Mouse (Mus musculus) embryonic facial prominence, embryonic 11.5 days (tissue): ENCODE measurements around the gene Ubap2l. TPM values are rescaled to one million over a fixed set of nuclear protein-coding genes. Genes with fewer than 3 reads are reported as not detected.

Source experiments
- ATAC-seq: fragments of 200-750 bp; cut with Nextera tagmentation; replicated peaks from 2 replicates; pipeline ENCODE4 v1.8.0; 2017; ENCODE audit warnings: low read depth; ENCODE audit not compliant: insufficient number of reproducible peaks, low FRiP score, low TSS enrichment
- DNase-seq: peaks from one replicate; pipeline ENCODE4 v3.0.0-alpha.2; 2015; ENCODE audit warnings: low spot score
- H3K27ac ChIP-seq: fragments of 300-500 bp; sonication (generic); replicated peaks from 2 replicates; pipeline ENCODE4 v1.5.1; 2014; ENCODE audit warnings: mild to moderate bottlenecking, low read depth, low read length, control low read depth
- H3K27me3 ChIP-seq: fragments of 300-500 bp; sonication (generic); 2 replicates; pipeline ENCODE4 v1.6.1; 2014; ENCODE audit warnings: mild to moderate bottlenecking, low read length, moderate library complexity, mixed read lengths; ENCODE audit not compliant: control insufficient read depth, insufficient read depth
- H3K36me3 ChIP-seq: fragments of 300-500 bp; sonication (generic); replicated peaks from 2 replicates; pipeline ENCODE4 v1.6.1; 2014; ENCODE audit warnings: low read depth, mild to moderate bottlenecking, low read length, moderate library complexity, mixed read lengths; ENCODE audit not compliant: control insufficient read depth, insufficient read depth
- H3K4me1 ChIP-seq: fragments of 300-500 bp; sonication (generic); 2 replicates; pipeline ENCODE4 v1.6.1; 2014; ENCODE audit warnings: low read length, mixed read lengths; ENCODE audit not compliant: control insufficient read depth, insufficient read depth
- H3K4me2 ChIP-seq: fragments of 300-500 bp; sonication (generic); 2 replicates; pipeline ENCODE4 v1.6.1; 2014; ENCODE audit warnings: low read depth, mild to moderate bottlenecking, control low read depth, low read length, moderate library complexity
- H3K4me3 ChIP-seq: fragments of 300-500 bp; sonication (generic); 2 replicates; pipeline ENCODE4 v1.5.1; 2014; ENCODE audit warnings: low read depth, low read length, control low read depth
- H3K9ac ChIP-seq: fragments of 300-500 bp; sonication (generic); replicated peaks from 2 replicates; pipeline ENCODE4 v1.6.1; 2014; ENCODE audit warnings: mild to moderate bottlenecking, control low read depth, low read length
- H3K9me3 ChIP-seq: fragments of 300-500 bp; sonication (generic); replicated peaks from 2 replicates; pipeline ENCODE4 v1.6.1; 2016; ENCODE audit warnings: mild to moderate bottlenecking, low read length, inconsistent platforms, mixed read lengths; ENCODE audit not compliant: control insufficient read depth
- WGBS: fragments of 180-500 bp; shearing (Covaris S2); extraction: QIAGEN DNeasy Blood & Tissue Kit; methylation state at CpG from one replicate; pipeline ENCODE4 v1.1.7; 2014; 5-methylcytosine and 5-hydroxymethylcytosine counted together
- polyA plus RNA-seq: library from polyadenylated mRNA; unstranded; fragments of >200 nt; fragmentation: Nextera tagmentation; extraction: Ambion mirVana; gene quantifications from 2 replicates; pipeline ENCODE4 v1.2.1, GENCODE M21; 2014

Gene Ubap2l
- polyA plus RNA-seq, 1 experiment from 2014 or later = 227 TPM

- H3K27ac ChIP-seq = no peak overlapping the region
- no peaks in the 10 kb centered on the region for H3K4me1 ChIP-seq
- WGBS = 62% methylated on average over 3 of the region's 3 CpGs
- no peak for ATAC-seq
- no peaks in the 10 kb centered on the region for H3K9me3 ChIP-seq
- H3K4me2 ChIP-seq = no peak overlapping the region
- no peaks in the 10 kb centered on the region for H3K27me3 ChIP-seq
- H3K4me3 ChIP-seq = no peak overlapping the region
- H3K9ac ChIP-seq = no peak overlapping the region
- no peak for DNase-seq
- no peaks in the 10 kb centered on the region for H3K36me3 ChIP-seq
Observed at GRCm38 (mm10) chr3:89987211-89987610, 65.2 kb downstream of the Ubap2l start.

GRCm38 (mm10) chr3:89982426-89982825 is 70.0 kb downstream of the Ubap2l start:
- Histone ChIP-seq H3K9me3 (no peaks in the 10 kb centered on the region), H3K27ac (no peak overlapping the region), H3K4me3 (no peak overlapping the region), H3K36me3 (no peaks in the 10 kb centered on the region), H3K4me1 (no peaks in the 10 kb centered on the region), H3K27me3 (no peaks in the 10 kb centered on the region), H3K4me2 (no peak overlapping the region), H3K9ac (no peak overlapping the region)
- 74% methylated on average over 5 of the region's 5 CpGs for WGBS
- no peak for DNase-seq
- no peak for ATAC-seq

GRCm38 (mm10) chr3:89976859-89977258 is 75.6 kb downstream of the Ubap2l start:
- no peak overlapping the region for H3K27ac ChIP-seq
- no peak overlapping the region for H3K9ac ChIP-seq
- H3K27me3 ChIP-seq = no peaks in the 10 kb centered on the region
- DNase-seq = no peak
- no peaks in the 10 kb centered on the region for H3K4me1 ChIP-seq
- no peak overlapping the region for H3K4me2 ChIP-seq
- ATAC-seq = no peak
- no peaks in the 10 kb centered on the region for H3K9me3 ChIP-seq
- H3K36me3 ChIP-seq = no peaks in the 10 kb centered on the region
- H3K4me3 ChIP-seq = no peak overlapping the region

GRCm38 (mm10) chr3:89968509-89968908 is 83.9 kb downstream of the Ubap2l start:
- Histone ChIP-seq H3K9me3 (no peaks in the 10 kb centered on the region), H3K4me2 (no peak overlapping the region), H3K36me3 (no peaks in the 10 kb centered on the region; the same call in 1 of the 2 replicates), H3K4me3 (no peak overlapping the region), H3K27me3 (no peaks in the 10 kb centered on the region), H3K27ac (no peak overlapping the region), H3K9ac (no peak overlapping the region), H3K4me1 (no peaks in the 10 kb centered on the region)
- no peak for ATAC-seq
- DNase-seq = no peak
- WGBS = 77% methylated on average over 7 of the region's 7 CpGs

- H3K4me1 ChIP-seq = no peaks in the 10 kb centered on the region
- no peak overlapping the region for H3K9ac ChIP-seq
- H3K4me3 ChIP-seq = no peak overlapping the region
- 77% methylated on average over 4 of the region's 4 CpGs for WGBS
- H3K9me3 ChIP-seq = no peaks in the 10 kb centered on the region
- DNase-seq = no peak
- no peak overlapping the region for H3K4me2 ChIP-seq
- H3K27me3 ChIP-seq = no peaks in the 10 kb centered on the region
- ATAC-seq = no peak
- no peak overlapping the region for H3K27ac ChIP-seq
- no peaks in the 10 kb centered on the region; the same call in 1 of the 2 replicates for H3K36me3 ChIP-seq
Observed at GRCm38 (mm10) chr3:89966946-89967345, 85.5 kb downstream of the Ubap2l start.

- H3K9ac ChIP-seq = no peak overlapping the region
- no peaks in the 10 kb centered on the region for H3K9me3 ChIP-seq
- no peak overlapping the region for H3K27ac ChIP-seq
- no peaks in the 10 kb centered on the region; the same call in 1 of the 2 replicates for H3K36me3 ChIP-seq
- H3K4me1 ChIP-seq = peaks cover 7% of the 10 kb centered on the region
- DNase-seq = no peak
- no peak for ATAC-seq
- no peaks in the 10 kb centered on the region for H3K27me3 ChIP-seq
- WGBS = 89% methylated on average over 5 of the region's 5 CpGs
- no peak overlapping the region for H3K4me3 ChIP-seq
- H3K4me2 ChIP-seq = no peak overlapping the region
Observed at GRCm38 (mm10) chr3:89965972-89966371, 86.5 kb downstream of the Ubap2l start.

GRCm38 (mm10) chr3:89965557-89965956 is 86.9 kb downstream of the Ubap2l start:
- WGBS = 92% methylated on average over 8 of the region's 8 CpGs
- no peak for ATAC-seq
- H3K9me3 ChIP-seq = no peaks in the 10 kb centered on the region

GRCm38 (mm10) chr3:89963926-89964739 is 88.3 kb downstream of the Ubap2l start:
- Histone ChIP-seq H3K4me2 (peak overlapping the region; percentile 92), H3K9me3 (no peaks in the 10 kb centered on the region), H3K4me1 (peaks cover 9% of the 10 kb centered on the region), H3K27ac (peak overlapping the region; percentile 83; the same call in 1 of the 2 replicates), H3K4me3 (peak overlapping the region; percentile 92), H3K9ac (peak overlapping the region; percentile 91), H3K36me3 (no peaks in the 10 kb centered on the region; the same call in 1 of the 2 replicates), H3K27me3 (no peaks in the 10 kb centered on the region)
- DNase-seq = peak; percentile 88
- WGBS = 35% methylated on average over 22 of the region's 22 CpGs
- no peak for ATAC-seq

More at GRCm38 (mm10) chr3:89965557-89965956, 86.9 kb downstream of the Ubap2l start:
- Histone ChIP-seq H3K27me3 (no peaks in the 10 kb centered on the region), H3K27ac (no peak overlapping the region), H3K36me3 (no peaks in the 10 kb centered on the region; the same call in 1 of the 2 replicates), H3K9ac (no peak overlapping the region), H3K4me3 (no peak overlapping the region), H3K4me2 (no peak overlapping the region), H3K4me1 (peaks cover 9% of the 10 kb centered on the region)
- DNase-seq = no peak
